Mouse (Mus musculus): ENCODE data around the gene Olfr1062. TPM values are rescaled to one million over a fixed set of nuclear protein-coding genes. Genes with fewer than 3 reads are reported as not detected.
"Not testable (repeated sequence)": the region's sequence is repeated elsewhere in the genome, so short reads cannot be mapped to it uniquely, and the experiment has no call there.

The Olfr1062 gene
- polyA plus RNA-seq, 1 experiment, result not detected

DNA sequence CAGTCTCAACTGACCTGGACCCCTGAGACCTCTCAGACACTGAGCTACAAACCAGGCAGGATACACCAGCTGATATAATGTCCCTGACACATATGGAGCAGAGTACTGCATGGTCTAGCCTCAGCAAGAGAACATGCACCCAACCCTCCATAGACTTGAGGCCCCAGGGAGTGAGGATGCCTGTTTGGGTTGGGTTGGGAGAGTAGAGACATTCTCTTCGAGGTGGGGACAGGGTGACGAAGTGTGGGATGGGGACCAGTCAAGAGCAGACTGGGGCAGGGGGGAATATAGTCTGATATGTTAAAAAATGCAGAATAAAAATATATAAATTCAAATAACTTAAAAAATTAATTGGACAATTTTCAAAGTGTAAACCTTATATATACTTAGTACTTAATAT is 31.4 kb downstream of the Olfr1062 start:
- H3K27me3 ChIP-seq (ENCODE audit: control insufficient read depth, insufficient read depth, low read length), result no peaks in the 10 kb centered on the region
- H3K27ac ChIP-seq (ENCODE audit: control insufficient read depth, insufficient read depth, low read depth, low read length), result no peak overlapping the region
- TF ChIP-seq POLR2A (IDR thresholded peaks at IDR 0.05; ENCODE audit: control insufficient read depth, low read depth, low read length), result no peak
- no peaks in the 10 kb centered on the region for H3K36me3 ChIP-seq (ENCODE audit: control insufficient read depth, insufficient read depth, low read length)
- H3K4me1 ChIP-seq (ENCODE audit: control insufficient read depth, insufficient read depth, low read length), result no peaks in the 10 kb centered on the region
- H3K4me3 ChIP-seq (ENCODE audit: control insufficient read depth, low read depth, low read length), result no peak overlapping the region

DNA sequence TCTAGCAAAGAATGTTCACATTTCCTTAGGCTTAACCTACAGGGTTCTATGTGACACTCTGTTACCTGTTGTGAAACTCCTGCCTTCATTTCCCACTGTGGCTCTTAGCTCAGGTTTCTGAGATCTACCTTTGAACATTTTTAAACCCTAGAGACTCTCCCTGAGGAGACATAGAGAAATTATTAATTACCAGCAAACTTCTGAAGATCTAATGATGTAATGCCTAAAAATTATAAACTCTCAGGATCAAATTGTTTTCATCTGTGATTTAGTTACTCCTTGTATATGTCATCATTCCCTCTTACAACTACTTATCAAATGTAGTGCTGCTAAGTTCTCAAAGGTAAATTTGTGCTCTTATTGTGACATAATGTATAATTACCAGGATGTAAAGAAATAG is 38.1 kb downstream of the Olfr1062 start, which contains the start of gene Olfr1058:
Gene Olfr1058, minus strand, starts transcription at position 101 of the 400 bp plus-strand sequence.
- not testable (repeated sequence) for H3K4me3 ChIP-seq (ENCODE audit: control insufficient read depth, low read depth, low read length)

DNA sequence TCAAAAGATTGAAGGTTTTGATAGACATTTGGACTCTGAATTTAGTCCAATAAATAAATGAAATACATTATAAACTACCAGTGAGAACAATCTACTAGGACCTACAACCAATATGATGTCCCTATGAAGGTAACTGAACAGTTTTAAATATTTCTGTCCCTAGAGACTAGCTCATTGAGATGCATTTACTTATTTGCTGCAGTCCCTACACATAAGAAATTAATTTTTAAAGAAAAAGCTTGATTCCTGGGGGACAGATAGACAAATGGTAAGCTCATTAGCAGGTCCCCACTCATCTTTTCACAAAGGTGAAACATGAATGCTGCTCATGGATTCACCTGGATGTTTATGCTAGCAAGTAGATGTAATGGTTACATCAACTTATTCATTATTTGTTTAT is 48.3 kb downstream of the Olfr1062 start, which contains the start of gene Olfr1057:
Gene Olfr1057, minus strand, starts transcription at position 101 of the 400 bp plus-strand sequence.
- TF ChIP-seq POLR2A (IDR thresholded peaks at IDR 0.05; ENCODE audit: control insufficient read depth, low read depth, low read length) (no peak), CTCF (IDR thresholded peaks at IDR 0.05; ENCODE audit: control insufficient read depth, insufficient read depth, insufficient replicate concordance, low read depth, low read length) (no peak)
- H3K4me3 ChIP-seq (ENCODE audit: control insufficient read depth, low read depth, low read length), result no peak within 1 kb of the TSS
- H3K27me3 ChIP-seq (ENCODE audit: control insufficient read depth, insufficient read depth, low read length), result no peaks in the 10 kb centered on the region
- H3K36me3 ChIP-seq (ENCODE audit: control insufficient read depth, insufficient read depth, low read length), result no peaks in the 10 kb centered on the region
- H3K27ac ChIP-seq (ENCODE audit: control insufficient read depth, insufficient read depth, low read depth, low read length), result no peak within 1 kb of the TSS
- no peaks in the 10 kb centered on the region for H3K4me1 ChIP-seq (ENCODE audit: control insufficient read depth, insufficient read depth, low read length)

More for the DNA sequence above, 38.1 kb downstream of the Olfr1062 start, which contains the start of gene Olfr1058:
- not testable (repeated sequence) for H3K36me3 ChIP-seq (ENCODE audit: control insufficient read depth, insufficient read depth, low read length); H3K4me1 ChIP-seq (ENCODE audit: control insufficient read depth, insufficient read depth, low read length); H3K27ac ChIP-seq (ENCODE audit: control insufficient read depth, insufficient read depth, low read depth, low read length); H3K27me3 ChIP-seq (ENCODE audit: control insufficient read depth, insufficient read depth, low read length)

Other genes with a start within 250 kb of the Olfr1062 start
- not detected in 2 replicates for gene Olfr1044, start 248.9 kb downstream of the Olfr1062 start, polyA plus RNA-seq (2012; rRNA removed)
- gene Olfr52, start 241.1 kb downstream of the Olfr1062 start, polyA plus RNA-seq (2012; rRNA removed), result not detected in 2 replicates
- gene Olfr1045, start 223.7 kb downstream of the Olfr1062 start, polyA plus RNA-seq (2012; rRNA removed), result not detected in 2 replicates
- gene Olfr1046, start 207.4 kb downstream of the Olfr1062 start, polyA plus RNA-seq (2012; rRNA removed), result not detected in 2 replicates
- gene Olfr1047, start 195.3 kb downstream of the Olfr1062 start, polyA plus RNA-seq (2012; rRNA removed), result not detected in 2 replicates
- not detected in 2 replicates for gene Olfr1048, start 186.5 kb downstream of the Olfr1062 start, polyA plus RNA-seq (2012; rRNA removed)
- not detected in 2 replicates for gene Olfr1049, start 168.4 kb downstream of the Olfr1062 start, polyA plus RNA-seq (2012; rRNA removed)
- gene Olfr1051, start 147.7 kb downstream of the Olfr1062 start, polyA plus RNA-seq (2012; rRNA removed), result not detected in 2 replicates
- gene Olfr1052, start 134.3 kb downstream of the Olfr1062 start, polyA plus RNA-seq (2012; rRNA removed), result not detected in 2 replicates
- gene Olfr1053, start 111.5 kb downstream of the Olfr1062 start, polyA plus RNA-seq (2012; rRNA removed), result not detected in 2 replicates
- not detected in 2 replicates for gene Olfr1054, start 91.3 kb downstream of the Olfr1062 start, polyA plus RNA-seq (2012; rRNA removed)
- gene Olfr1055, start 76.5 kb downstream of the Olfr1062 start, polyA plus RNA-seq (2012; rRNA removed), result not detected in 2 replicates
- not detected in 2 replicates for gene Olfr1056, start 64.3 kb downstream of the Olfr1062 start, polyA plus RNA-seq (2012; rRNA removed)
- not detected in 2 replicates for gene Olfr1057, start 48.4 kb downstream of the Olfr1062 start, polyA plus RNA-seq (2012; rRNA removed)
- not detected in 2 replicates for gene Olfr1058, start 38.2 kb downstream of the Olfr1062 start, polyA plus RNA-seq (2012; rRNA removed)
- gene Olfr1061, start 12.7 kb downstream of the Olfr1062 start, polyA plus RNA-seq (2012; rRNA removed), result not detected in 2 replicates
- not detected in 2 replicates for gene Olfr1065, start 23.8 kb upstream of the Olfr1062 start, polyA plus RNA-seq (2012; rRNA removed)
- gene Olfr1066, start 29.5 kb upstream of the Olfr1062 start, polyA plus RNA-seq (2012; rRNA removed), result not detected in 2 replicates
- not detected in 2 replicates for gene Olfr228, start 60.6 kb upstream of the Olfr1062 start, polyA plus RNA-seq (2012; rRNA removed)
- gene Olfr1076, start 81.7 kb upstream of the Olfr1062 start, polyA plus RNA-seq (2012; rRNA removed), result not detected in 2 replicates
- not detected in 2 replicates for gene Olfr1079, start 115.7 kb upstream of the Olfr1062 start, polyA plus RNA-seq (2012; rRNA removed)
- gene Olfr1080, start 131.5 kb upstream of the Olfr1062 start, polyA plus RNA-seq (2012; rRNA removed), result not detected in 2 replicates
- gene Olfr1082, start 172.2 kb upstream of the Olfr1062 start, polyA plus RNA-seq (2012; rRNA removed), result not detected in 2 replicates
- gene Olfr1084, start 213.0 kb upstream of the Olfr1062 start, polyA plus RNA-seq (2012; rRNA removed), result not detected in 2 replicates
- gene Olfr1085, start 235.3 kb upstream of the Olfr1062 start, polyA plus RNA-seq (2012; rRNA removed), result not detected in 2 replicates